Mouse (Mus musculus) liver, adult 10 weeks (tissue): ENCODE measurements around the gene Procr. TPM values are rescaled to one million over a fixed set of nuclear protein-coding genes. Genes with fewer than 3 reads are reported as not detected.

Source experiments
- polyA plus RNA-seq: library from polyadenylated mRNA; stranded (reverse); fragments of 350-450 nt; fragmentation: Illumina TruSeq; extraction: RNeasy Lipid Tissue Mini Kit (QIAGEN cat#74804); gene quantifications from one replicate; pipeline ENCODE4 v1.2.3, GENCODE M21; 2014; ENCODE audit warnings: low read depth, low replicate concordance

The Procr gene
- 0.79 TPM for polyA plus RNA-seq

GRCm38 (mm10) chr2:155751014-155751786 is at the start of gene Procr:
Gene Procr, plus strand, starts transcription at chr2:155751117.

DNA sequence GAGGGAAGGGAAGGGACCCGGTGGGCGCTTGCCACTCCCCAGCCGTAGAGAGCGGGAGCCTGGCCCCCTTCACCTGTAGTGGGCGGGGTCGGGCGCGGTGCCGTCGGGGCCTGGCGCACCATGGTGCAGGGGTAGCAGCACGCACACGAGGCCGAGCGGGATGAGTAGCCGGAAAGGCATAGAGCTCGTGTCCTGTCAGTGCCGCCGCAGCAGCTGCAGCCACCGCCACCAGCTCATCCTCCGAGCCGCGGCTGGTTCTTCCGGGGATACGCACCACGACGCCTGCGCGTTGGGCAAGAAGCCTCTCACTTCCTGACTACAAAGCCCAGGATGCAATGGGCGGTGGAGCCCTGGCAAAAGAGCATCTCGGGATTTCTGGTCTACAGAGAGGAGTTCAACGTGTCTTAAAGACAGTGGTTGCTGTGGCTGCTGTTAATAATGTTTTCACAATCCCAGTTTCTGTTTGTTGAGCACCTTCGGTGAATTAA is 21.7 kb upstream of the Procr start, which contains the start of gene Edem2:
Edem2 (minus strand) TSS at position 318 of the 488 bp plus-strand sequence.

GRCm38 (mm10) chr2:155735766-155736165 is 15.2 kb upstream of the Procr start, which contains the start of gene Gm17581:
Gene Gm17581, minus strand, starts transcription at chr2:155735866.

DNA sequence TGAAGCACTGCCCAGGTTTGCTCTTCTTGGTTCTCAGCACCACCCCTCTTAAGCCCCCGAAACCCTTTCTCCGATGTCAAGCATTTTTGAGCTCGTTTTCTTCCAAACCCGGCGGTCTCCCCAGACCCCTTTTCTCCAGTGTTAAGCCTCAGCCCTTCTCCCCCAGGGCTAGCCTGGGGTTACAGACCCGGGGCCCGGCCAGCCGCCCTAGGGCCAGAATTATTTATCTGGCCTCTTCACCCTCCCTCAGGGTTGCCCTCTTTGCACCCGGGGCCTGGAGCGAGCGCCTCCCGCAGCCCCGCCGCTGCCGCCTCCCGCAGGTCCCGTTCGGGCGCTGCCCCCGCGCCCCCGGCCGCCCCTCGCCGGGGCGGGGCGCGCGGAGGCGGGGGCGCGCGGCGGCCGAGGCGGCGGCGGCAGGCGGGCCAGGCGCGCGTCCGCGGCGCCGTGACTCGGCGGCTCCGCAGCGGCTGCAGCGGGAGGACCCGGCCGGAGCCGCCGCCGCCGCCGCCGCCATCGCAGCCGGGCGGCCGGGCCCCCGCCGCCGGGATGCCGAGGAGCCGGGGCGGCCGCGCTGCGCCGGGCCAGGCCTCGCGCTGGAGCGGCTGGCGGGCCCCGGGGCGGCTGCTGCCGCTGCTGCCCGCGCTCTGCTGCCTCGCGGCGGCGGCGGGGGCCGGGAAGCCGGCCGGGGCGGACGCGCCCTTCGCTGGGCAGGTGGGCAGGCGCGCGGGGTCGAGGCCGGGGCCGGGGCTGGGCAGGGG is 24.2 kb downstream of the Procr start, which contains the start of gene Mmp24:
Mmp24 (plus strand) TSS at position 416 of the 758 bp plus-strand sequence.

Other genes starting within 250 kb of the Procr start
- 129 TPM for gene Acss2, start 233.2 kb upstream of the Procr start, polyA plus RNA-seq
- gene Ggt7, start 232.9 kb upstream of the Procr start, polyA plus RNA-seq = not detected
- 13.4 TPM for gene Gss, start 158.3 kb upstream of the Procr start, polyA plus RNA-seq
- gene Myh7b, start 139.9 kb upstream of the Procr start, polyA plus RNA-seq = not detected
- 44.1 TPM for gene Trpc4ap, start 58.7 kb upstream of the Procr start, polyA plus RNA-seq
- gene Edem2, start 21.6 kb upstream of the Procr start, polyA plus RNA-seq = 13.2 TPM
- gene Gm17581, start 15.3 kb upstream of the Procr start, polyA plus RNA-seq = not detected
- not detected for gene Mmp24, start 24.2 kb downstream of the Procr start, polyA plus RNA-seq
- 6.1 TPM for gene BC029722, start 68.3 kb downstream of the Procr start, polyA plus RNA-seq
- 15.9 TPM for gene Eif6, start 75.8 kb downstream of the Procr start, polyA plus RNA-seq
- gene Fam83c, start 83.7 kb downstream of the Procr start, polyA plus RNA-seq = not detected
- 33.9 TPM for gene Uqcc1, start 179.2 kb downstream of the Procr start, polyA plus RNA-seq
- gene Gm15557, start 189.6 kb downstream of the Procr start, polyA plus RNA-seq = not detected
- gene Gdf5, start 194.2 kb downstream of the Procr start, polyA plus RNA-seq = not detected
- gene Cep250, start 205.3 kb downstream of the Procr start, polyA plus RNA-seq = 0.66 TPM